Mouse (Mus musculus) lung, embryonic 14.5 days (tissue): ENCODE results near the gene Aprt. TPM values are rescaled to one million over a fixed set of nuclear protein-coding genes. Genes with fewer than 3 reads are reported as not detected.

Experiments
- ATAC-seq: fragments of 200-750 bp; cut with Nextera tagmentation; 2 replicates; pipeline ENCODE4 v1.8.0; 2017; ENCODE audit warnings: mild to moderate bottlenecking, moderate TSS enrichment, moderate library complexity; ENCODE audit not compliant: insufficient read depth
- DNase-seq: peaks from one replicate; pipeline ENCODE4 v3.0.0-alpha.2; 2015
- H3K27ac ChIP-seq: fragments of 300-500 bp; sonication (generic); 2 replicates; pipeline ENCODE4 v1.5.1; 2014; ENCODE audit warnings: low read depth, mild to moderate bottlenecking, moderate library complexity
- H3K27me3 ChIP-seq: fragments of 300-500 bp; sonication (generic); 2 replicates; pipeline ENCODE4 v1.6.1; 2014; ENCODE audit warnings: low read length, control low read depth; ENCODE audit not compliant: insufficient read depth
- H3K36me3 ChIP-seq: fragments of 300-500 bp; sonication (generic); 2 replicates; pipeline ENCODE4 v1.6.1; 2014; ENCODE audit warnings: control low read depth; ENCODE audit not compliant: insufficient read depth
- H3K4me1 ChIP-seq: fragments of 300-500 bp; sonication (generic); 2 replicates; pipeline ENCODE4 v1.6.1; 2014; ENCODE audit warnings: antibody characterized with exemption, control low read depth; ENCODE audit not compliant: insufficient read depth
- H3K4me2 ChIP-seq: fragments of 300-500 bp; sonication (generic); 2 replicates; pipeline ENCODE4 v1.6.1; 2014; ENCODE audit warnings: mild to moderate bottlenecking
- H3K4me3 ChIP-seq: fragments of 300-500 bp; sonication (generic); 2 replicates; pipeline ENCODE4 v1.5.1; 2014; ENCODE audit warnings: low read depth, low read length
- H3K9ac ChIP-seq: fragments of 300-500 bp; sonication (generic); 2 replicates; pipeline ENCODE4 v1.6.1; 2014
- H3K9me3 ChIP-seq: fragments of 300-500 bp; sonication (generic); 2 replicates; pipeline ENCODE4 v1.6.1; 2016; ENCODE audit warnings: low read depth, low read length, control low read depth
- CTCF ChIP-seq: IDR thresholded peaks from 2 replicates; pipeline ENCODE4 v1.5.1; 2016; ENCODE audit warnings: antibody characterized with exemption, low read depth
- WGBS: fragments of 180-500 bp; shearing (Covaris S2); extraction: QIAGEN DNeasy Blood & Tissue Kit; methylation state at CpG from one replicate; pipeline ENCODE4 v1.1.7; 2014; 5-methylcytosine and 5-hydroxymethylcytosine counted together
- polyA plus RNA-seq: library from polyadenylated mRNA; unstranded; fragments of >200 nt; fragmentation: Nextera tagmentation; extraction: Ambion mirVana; gene quantifications from 2 replicates; pipeline ENCODE4 v1.2.1, GENCODE M21; 2014

Aprt gene
- polyA plus RNA-seq, 1 experiment from 2014 or later, result 366 TPM

DNA sequence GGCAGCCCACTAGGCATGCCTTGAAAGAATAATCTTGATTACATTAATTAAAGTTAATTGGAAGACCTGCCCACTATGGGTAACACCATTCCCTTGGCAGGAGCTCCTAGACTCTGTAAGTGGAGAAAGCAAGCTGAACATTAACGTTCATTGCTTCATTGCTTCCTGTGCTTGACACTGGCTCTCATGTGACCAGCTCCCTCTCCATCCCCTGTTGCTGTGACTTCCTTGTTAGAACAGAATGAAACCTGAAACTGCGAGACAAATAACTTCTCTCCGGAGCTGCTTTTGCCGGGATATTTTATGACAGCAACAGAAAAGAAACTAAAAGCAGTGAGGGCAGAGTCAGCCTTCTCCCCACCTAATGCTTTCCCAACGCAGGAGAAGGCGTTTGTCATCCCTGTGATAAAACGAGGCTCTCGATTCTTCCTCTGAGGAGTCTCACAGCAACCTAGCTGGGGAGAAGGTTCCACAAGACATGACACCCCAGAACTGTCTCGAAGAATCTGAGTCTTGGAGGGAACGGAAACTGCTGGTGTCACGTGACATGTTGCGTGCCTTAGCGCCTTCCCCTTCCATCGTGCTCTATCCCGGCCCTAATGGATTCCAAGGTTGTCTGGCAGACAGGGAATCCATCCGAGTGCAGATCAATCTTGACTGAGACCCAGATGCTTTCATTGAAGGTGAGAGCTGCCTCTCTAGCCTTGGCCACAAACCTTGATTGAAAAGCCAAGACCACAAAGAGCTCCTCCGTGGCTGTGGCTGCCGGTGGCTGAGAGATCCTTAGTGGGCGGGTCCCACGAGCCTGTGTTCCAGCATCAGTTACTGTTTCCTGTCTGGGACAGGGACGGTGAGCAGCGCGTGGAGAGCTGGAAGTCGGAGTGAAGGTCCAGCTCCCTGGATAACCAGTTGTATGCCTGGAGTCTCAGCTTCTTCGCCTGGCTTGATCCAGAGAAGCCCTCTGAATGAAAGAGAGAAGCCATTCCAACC, 12.1 kb downstream of the Aprt start:
- WGBS, result 76% methylated on average over 25 of the region's 25 CpGs
- Histone ChIP-seq H3K27me3 (no peaks in the 10 kb centered on the region), H3K4me2 (no peak overlapping the region), H3K4me3 (no peak overlapping the region), H3K36me3 (peaks cover 7% of the 10 kb centered on the region), H3K9ac (no peak overlapping the region), H3K4me1 (peaks cover 17% of the 10 kb centered on the region), H3K9me3 (no peaks in the 10 kb centered on the region), H3K27ac (no peak overlapping the region)
- no peak for TF ChIP-seq CTCF
- DNase-seq (no peak), ATAC-seq (no peak)

DNA sequence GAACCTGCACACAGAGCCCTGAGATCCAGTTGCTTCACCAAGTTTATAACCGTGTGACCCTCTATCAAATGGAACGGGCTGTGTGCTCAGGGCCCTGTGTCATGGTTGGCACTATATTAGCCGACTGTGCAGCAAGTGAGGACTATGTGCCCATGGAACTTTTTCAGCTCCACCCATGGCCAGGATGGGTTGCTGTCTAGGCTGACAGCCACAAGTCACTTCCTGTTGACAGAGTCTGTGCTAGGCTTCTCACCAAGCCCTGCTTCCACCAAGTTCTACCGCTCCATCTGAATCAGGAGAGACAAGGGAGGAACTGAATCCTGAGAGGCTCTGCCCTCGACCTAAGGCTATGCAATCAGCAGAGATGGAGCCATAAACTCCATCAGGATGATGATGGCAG, 15.5 kb downstream of the Aprt start:
- no peak for DNase-seq
- H3K4me1 ChIP-seq, result peaks cover 14% of the 10 kb centered on the region
- WGBS, result 73% methylated on average over 5 of the region's 5 CpGs

DNA sequence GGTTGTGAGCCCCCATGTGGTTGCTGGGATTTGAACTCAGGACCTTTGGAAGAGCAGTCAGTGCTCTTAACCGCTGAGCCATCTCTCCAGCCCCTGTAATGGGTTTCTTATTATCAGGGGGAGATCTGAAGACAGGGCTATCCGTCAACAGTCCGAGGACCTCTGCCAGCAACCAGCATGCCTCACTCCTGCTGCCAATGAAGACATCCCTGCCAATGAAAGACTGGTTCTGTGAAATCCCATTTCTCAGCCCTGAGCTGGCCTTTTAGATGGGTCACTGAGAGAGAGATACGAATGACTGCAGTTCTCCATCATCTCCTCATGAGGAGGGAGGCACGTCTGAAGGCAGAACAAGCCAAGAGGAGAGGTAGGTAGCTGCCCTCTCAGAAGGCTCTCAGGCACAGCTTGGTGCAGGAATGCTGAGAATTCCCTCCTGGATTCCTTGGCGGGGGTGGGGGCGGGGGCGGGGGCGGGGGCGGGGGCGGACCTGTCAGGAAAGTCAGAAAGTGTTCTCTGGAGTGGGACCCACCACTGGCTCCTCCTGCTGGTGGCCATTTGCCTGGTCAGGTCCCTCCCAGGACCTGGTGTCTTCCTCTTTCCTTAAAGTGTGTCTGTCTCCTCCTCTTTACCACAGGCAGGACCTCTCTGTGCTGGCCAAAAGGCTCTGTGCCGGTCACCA, 17.9 kb downstream of the Aprt start:
- H3K4me3 ChIP-seq, result no peak overlapping the region
- H3K27ac ChIP-seq, result peak overlapping the region; percentile 51
- H3K4me2 ChIP-seq, result no peak overlapping the region
- H3K36me3 ChIP-seq, result no peaks in the 10 kb centered on the region
- H3K9ac ChIP-seq, result no peak overlapping the region
- DNase-seq, result peak; percentile 65
- peaks cover 15% of the 10 kb centered on the region for H3K4me1 ChIP-seq
- 5% methylated on average over 12 of the region's 12 CpGs for WGBS
- peak; percentile 51 for ATAC-seq
- H3K27me3 ChIP-seq, result no peaks in the 10 kb centered on the region
- TF ChIP-seq CTCF, result peak; percentile 54
- no peaks in the 10 kb centered on the region for H3K9me3 ChIP-seq

More for the DNA sequence above, 15.5 kb downstream of the Aprt start:
- H3K9me3 ChIP-seq, result no peaks in the 10 kb centered on the region
- no peak for TF ChIP-seq CTCF
- H3K9ac ChIP-seq, result no peak overlapping the region
- H3K4me2 ChIP-seq, result no peak overlapping the region
- H3K27ac ChIP-seq, result peak overlapping the region; percentile 8; the same call in 1 of the 2 replicates
- no peak overlapping the region for H3K4me3 ChIP-seq
- no peak for ATAC-seq
- no peaks in the 10 kb centered on the region for H3K36me3 ChIP-seq
- H3K27me3 ChIP-seq, result no peaks in the 10 kb centered on the region

DNA sequence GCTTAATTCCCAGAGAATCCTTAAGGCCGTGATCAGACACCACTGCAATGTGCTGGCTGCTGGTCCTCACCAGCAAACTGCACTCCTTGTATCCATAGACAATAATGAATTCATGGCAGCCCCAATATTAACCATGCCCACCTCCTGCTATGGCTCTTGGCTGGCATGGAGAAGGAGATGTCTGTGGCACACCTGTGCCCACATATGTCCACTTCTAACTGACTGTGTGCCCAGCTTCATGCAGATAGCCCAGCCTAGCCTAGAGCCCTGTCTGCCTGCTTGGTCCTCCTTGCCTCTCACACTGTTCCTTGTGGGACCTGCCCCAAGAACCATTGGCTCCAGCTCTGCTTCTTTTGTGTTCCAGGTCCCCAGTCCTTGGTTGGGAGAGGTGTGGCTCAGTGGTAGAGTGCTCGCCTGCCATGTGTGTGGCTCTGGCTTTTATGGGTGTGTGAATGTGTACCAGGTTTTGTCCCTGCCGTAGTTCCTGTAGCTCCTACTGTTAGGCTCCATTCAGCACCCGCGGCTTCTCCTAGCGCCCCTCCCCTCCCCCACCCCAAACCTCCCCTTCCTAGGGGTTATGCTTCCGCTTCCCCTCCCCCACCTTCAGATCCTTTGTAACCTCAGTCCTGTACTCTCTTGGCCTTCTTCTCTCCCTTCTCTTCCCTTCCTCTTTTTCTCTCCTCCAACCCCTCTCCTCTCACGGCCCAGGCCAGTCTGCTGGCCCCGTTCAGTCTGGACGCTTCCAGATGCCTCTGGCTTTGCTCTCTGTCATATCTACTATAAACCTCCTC, 19.3 kb downstream of the Aprt start:
- peak overlapping the region; percentile 86 for H3K27ac ChIP-seq
- H3K9ac ChIP-seq, result no peak overlapping the region
- no peak for TF ChIP-seq CTCF
- no peaks in the 10 kb centered on the region for H3K27me3 ChIP-seq
- H3K4me2 ChIP-seq, result no peak overlapping the region; the same call in 1 of the 2 replicates
- no peaks in the 10 kb centered on the region for H3K9me3 ChIP-seq
- no peaks in the 10 kb centered on the region for H3K36me3 ChIP-seq
- H3K4me3 ChIP-seq, result no peak overlapping the region
- peaks cover 15% of the 10 kb centered on the region for H3K4me1 ChIP-seq
- DNase-seq (no peak), ATAC-seq (no peak)
- WGBS, result 30% methylated on average over 10 of the region's 10 CpGs

DNA sequence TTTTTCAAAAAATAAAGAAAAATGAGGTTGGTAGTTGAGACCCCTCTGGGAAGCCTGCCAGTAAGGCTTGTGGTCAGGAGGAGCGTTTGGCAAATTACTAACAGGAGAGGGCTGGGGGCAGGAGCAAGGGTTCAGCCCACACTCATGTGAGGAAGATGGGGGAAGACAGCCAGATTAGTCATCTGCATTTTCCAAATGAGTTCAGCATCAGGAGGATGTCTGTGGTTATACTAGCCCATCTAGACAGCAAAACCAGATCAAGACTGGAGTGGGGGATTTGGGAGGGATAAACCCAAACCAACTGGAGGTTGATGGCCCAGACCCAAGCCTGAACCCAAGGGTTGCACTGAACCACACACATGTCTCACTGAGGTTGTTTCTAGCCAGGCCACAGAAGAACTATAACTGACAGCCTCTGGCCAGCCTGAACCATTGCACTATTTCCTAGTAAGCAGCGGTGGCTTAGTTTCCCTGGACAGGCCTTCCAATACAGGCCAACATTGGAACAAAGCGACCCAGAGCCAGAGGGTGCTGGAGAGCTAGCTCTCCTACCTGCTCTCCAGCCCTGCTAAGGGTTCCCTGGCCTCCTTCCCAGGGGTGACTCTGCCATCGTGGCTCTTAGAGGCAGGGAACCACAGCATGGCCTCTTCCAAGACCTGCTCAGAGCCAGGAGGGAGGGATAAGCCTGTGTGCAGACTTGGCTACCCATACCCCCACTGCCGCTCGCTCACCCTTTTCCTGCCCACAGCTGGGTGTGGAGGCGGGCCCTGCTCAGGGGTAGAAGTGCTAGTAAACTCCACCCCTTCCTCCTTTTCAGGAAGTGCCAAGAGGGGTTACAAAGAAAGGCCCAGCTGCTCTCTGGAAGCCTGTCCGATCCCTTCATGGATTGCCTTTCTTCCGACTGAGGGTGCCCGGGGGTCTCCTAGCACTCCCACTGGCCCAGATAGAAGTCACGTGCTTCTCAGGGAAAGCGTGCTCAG, 20.4 kb downstream of the Aprt start:
- peak overlapping the region; percentile 37 for H3K4me2 ChIP-seq
- H3K4me3 ChIP-seq, result no peak overlapping the region
- peak overlapping the region; percentile 86 for H3K27ac ChIP-seq
- WGBS, result 44% methylated on average over 12 of the region's 12 CpGs
- peak; percentile 59 for ATAC-seq
- H3K4me1 ChIP-seq, result peaks cover 15% of the 10 kb centered on the region
- H3K27me3 ChIP-seq, result no peaks in the 10 kb centered on the region
- peak; percentile 75 for DNase-seq
- H3K9ac ChIP-seq, result peak overlapping the region; percentile 27
- no peaks in the 10 kb centered on the region for H3K9me3 ChIP-seq
- no peak for TF ChIP-seq CTCF
- H3K36me3 ChIP-seq, result no peaks in the 10 kb centered on the region

DNA sequence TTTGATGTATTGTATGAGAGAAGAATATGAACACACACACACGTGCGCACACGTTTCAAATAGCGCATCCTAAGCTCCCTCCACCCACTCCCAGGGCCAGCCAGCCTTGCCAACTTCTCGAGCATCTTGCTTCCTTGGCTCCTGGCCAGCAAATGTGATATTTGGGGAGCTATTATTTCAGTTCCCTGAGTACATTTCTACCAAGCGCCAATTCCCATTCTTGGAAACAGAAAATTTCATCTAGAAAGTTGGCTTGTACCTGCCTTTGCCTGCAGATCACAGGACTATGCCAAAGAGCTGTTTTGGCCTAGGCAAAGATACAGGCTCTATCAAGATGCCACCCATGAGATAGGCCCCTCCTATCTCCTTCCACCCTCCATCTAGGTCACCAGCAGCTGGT, 21.9 kb downstream of the Aprt start:
- H3K9ac ChIP-seq, result no peak overlapping the region
- H3K27me3 ChIP-seq, result no peaks in the 10 kb centered on the region
- no peaks in the 10 kb centered on the region for H3K36me3 ChIP-seq
- no peak for TF ChIP-seq CTCF
- H3K4me3 ChIP-seq, result no peak overlapping the region
- WGBS, result 53% methylated on average over 6 of the region's 6 CpGs
- DNase-seq (peak; percentile 64), ATAC-seq (no peak)
- H3K27ac ChIP-seq, result no peak overlapping the region
- H3K4me1 ChIP-seq, result peaks cover 15% of the 10 kb centered on the region
- no peaks in the 10 kb centered on the region for H3K9me3 ChIP-seq
- no peak overlapping the region for H3K4me2 ChIP-seq
